Mouse (Mus musculus) MEL (cell line): ENCODE results near the gene Phf12. TPM values are rescaled to one million over a fixed set of nuclear protein-coding genes. Genes with fewer than 3 reads are reported as not detected.

Experiments
- DNase-seq: peaks from one replicate; pipeline ENCODE4 v3.0.0; 2011; ENCODE audit warnings: low read depth, low spot score
- H3K27ac ChIP-seq: 2 replicates; pipeline ENCODE4 v1.5.1; 2012; ENCODE audit warnings: low read depth, mild to moderate bottlenecking, control low read depth, low read length, moderate library complexity; ENCODE audit not compliant: control insufficient read depth
- H3K27me3 ChIP-seq, 2 experiments: fragments of 150-350 bp in 1 of 2; sonication (generic) in 1 of 2; 2 replicates each; pipeline ENCODE4 v1.6.1; 2012; ENCODE audit warnings: low read length in 2 of 2, mild to moderate bottlenecking in 2 of 2, improper control_type of control experiment in 1 of 2, moderate library complexity in 1 of 2; ENCODE audit not compliant: insufficient read depth in 2 of 2, control insufficient read depth in 1 of 2
- H3K36me3 ChIP-seq, 2 experiments: 2 replicates each; pipeline ENCODE4 v1.6.1; 2012 to 2014; ENCODE audit warnings: low read length in 2 of 2, improper control_type of control experiment in 1 of 2, inconsistent platforms in 1 of 2, mild to moderate bottlenecking in 1 of 2; ENCODE audit not compliant: insufficient read depth in 2 of 2, control insufficient read depth in 1 of 2
- H3K4me1 ChIP-seq, 2 experiments: fragments of 150-350 bp in 1 of 2; sonication (generic) in 1 of 2; 2 replicates each; pipeline ENCODE4 v1.6.1; 2012; ENCODE audit warnings: low read length in 2 of 2, improper control_type of control experiment in 1 of 2, mild to moderate bottlenecking in 1 of 2; ENCODE audit not compliant: insufficient read depth in 2 of 2, control insufficient read depth in 1 of 2
- H3K4me3 ChIP-seq, 2 experiments: fragments of 150-350 bp in 1 of 2; sonication (generic) in 1 of 2; 2 replicates each; pipeline ENCODE4 v1.5.1; 2012; ENCODE audit warnings: low read depth in 2 of 2, low read length in 2 of 2, mild to moderate bottlenecking in 2 of 2, moderate library complexity in 2 of 2, control low read depth in 1 of 2, improper control_type of control experiment in 1 of 2; ENCODE audit not compliant: control insufficient read depth in 1 of 2, insufficient read depth in 1 of 2
- H3K79me2 ChIP-seq: 2 replicates; pipeline ENCODE4 v1.6.1; 2012; ENCODE audit warnings: mild to moderate bottlenecking, low read length, moderate library complexity; ENCODE audit not compliant: control insufficient read depth, poor library complexity, insufficient read depth
- H3K9ac ChIP-seq: 2 replicates; pipeline ENCODE4 v1.6.1; 2012; ENCODE audit warnings: low read depth, mild to moderate bottlenecking, control low read depth, low read length, moderate library complexity; ENCODE audit not compliant: control insufficient read depth, poor library complexity, severe bottlenecking
- H3K9me3 ChIP-seq: fragments of 150-350 bp; sonication (generic); replicated peaks from 2 replicates; pipeline ENCODE4 v1.6.1; 2012; ENCODE audit warnings: mild to moderate bottlenecking, low read length, improper control_type of control experiment, moderate library complexity; ENCODE audit not compliant: insufficient read depth
- CHD1 ChIP-seq: IDR thresholded peaks from 2 replicates; pipeline ENCODE4 v1.6.1; 2012; ENCODE audit warnings: low read depth, mild to moderate bottlenecking, inconsistent platforms, low read length, improper control_type of control experiment
- CHD2 ChIP-seq: IDR thresholded peaks from 2 replicates; pipeline ENCODE4 v1.6.1; 2011; ENCODE audit warnings: low read length, improper control_type of control experiment
- CTCF ChIP-seq, 3 experiments: IDR thresholded peaks in 2 of 3; conservative IDR thresholded peaks in 1 of 3; 2 replicates each; pipeline ENCODE4 v1.5.1; 2011 to 2012; ENCODE audit warnings: low read length in 3 of 3, low read depth in 2 of 3, mild to moderate bottlenecking in 2 of 3, improper control_type of control experiment in 1 of 3, inconsistent platforms in 1 of 3, mixed read lengths in 1 of 3, moderate library complexity in 1 of 3; ENCODE audit not compliant: control insufficient read depth in 1 of 3, insufficient read depth in 1 of 3, poor library complexity in 1 of 3, severe bottlenecking in 1 of 3
- E2F4 ChIP-seq: IDR thresholded peaks from 2 replicates; pipeline ENCODE4 v1.6.1; 2011; ENCODE audit warnings: low read depth, low read length, improper control_type of control experiment, borderline replicate concordance
- ELF1 ChIP-seq: IDR thresholded peaks from 2 replicates; pipeline ENCODE4 v1.6.1; 2014; ENCODE audit warnings: low read depth, mild to moderate bottlenecking, inconsistent platforms, low read length, improper control_type of control experiment, moderate library complexity
- ETS1 ChIP-seq: IDR thresholded peaks from 2 replicates; pipeline ENCODE4 v1.6.1; 2012; ENCODE audit warnings: low read depth, mild to moderate bottlenecking, inconsistent platforms, low read length, improper control_type of control experiment, moderate library complexity
- GABPA ChIP-seq: IDR thresholded peaks from 2 replicates; pipeline ENCODE4 v1.6.1; 2012; ENCODE audit warnings: low read depth, mild to moderate bottlenecking, inconsistent platforms, low read length, improper control_type of control experiment, moderate library complexity
- GATA1 ChIP-seq: IDR thresholded peaks from 2 replicates; pipeline ENCODE4 v1.6.1; 2011; ENCODE audit warnings: low read depth, low read length, improper control_type of control experiment
- JUND ChIP-seq: IDR thresholded peaks from 2 replicates; pipeline ENCODE4 v1.6.1; 2011; ENCODE audit warnings: low read depth, mild to moderate bottlenecking, improper control_type of control experiment, low read length
- MAFK ChIP-seq: IDR thresholded peaks from 2 replicates; pipeline ENCODE4 v1.6.1; 2011; ENCODE audit warnings: low read depth, mild to moderate bottlenecking, low read length, improper control_type of control experiment, borderline replicate concordance
- MAZ ChIP-seq: IDR thresholded peaks from 2 replicates; pipeline ENCODE4 v1.6.1; 2012; ENCODE audit warnings: low read depth, mild to moderate bottlenecking, inconsistent platforms, low read length, improper control_type of control experiment
- MEF2A ChIP-seq: IDR thresholded peaks from 2 replicates; pipeline ENCODE4 v1.6.1; 2014; ENCODE audit warnings: low read depth, mild to moderate bottlenecking, inconsistent platforms, low read length, improper control_type of control experiment; ENCODE audit not compliant: poor library complexity, insufficient replicate concordance, severe bottlenecking; ENCODE audit errors: extremely low read depth
- MXI1 ChIP-seq: IDR thresholded peaks from 2 replicates; pipeline ENCODE4 v1.6.1; 2011; ENCODE audit warnings: mild to moderate bottlenecking, low read depth, low read length, improper control_type of control experiment
- MYB ChIP-seq: IDR thresholded peaks from 2 replicates; pipeline ENCODE4 v1.6.1; 2011; ENCODE audit warnings: mild to moderate bottlenecking, low read depth, low read length, improper control_type of control experiment
- NRF1 ChIP-seq: IDR thresholded peaks from 2 replicates; pipeline ENCODE4 v1.6.1; 2014; ENCODE audit warnings: low read depth, mild to moderate bottlenecking, inconsistent platforms, low read length, improper control_type of control experiment, moderate library complexity; ENCODE audit not compliant: poor library complexity, insufficient read depth, severe bottlenecking
- POLR2A ChIP-seq, 2 experiments: IDR thresholded peaks; 2 replicates each; pipeline ENCODE4 v1.6.1; 2011 to 2012; ENCODE audit warnings: low read length in 2 of 2, mild to moderate bottlenecking in 2 of 2, control low read depth in 1 of 2, improper control_type of control experiment in 1 of 2, low read depth in 1 of 2, moderate library complexity in 1 of 2; ENCODE audit not compliant: control insufficient read depth in 1 of 2, insufficient read depth in 1 of 2, poor library complexity in 1 of 2
- POLR2AphosphoS2 ChIP-seq: IDR thresholded peaks from 2 replicates; pipeline ENCODE4 v1.6.1; 2011; ENCODE audit warnings: low read length, improper control_type of control experiment
- POLR2AphosphoS5 ChIP-seq: IDR thresholded peaks from 2 replicates; pipeline ENCODE4 v1.6.1; 2012; ENCODE audit warnings: low read depth, borderline replicate concordance, mild to moderate bottlenecking, inconsistent platforms, low read length, moderate library complexity, mixed read lengths
- RAD21 ChIP-seq: IDR thresholded peaks from 2 replicates; pipeline ENCODE4 v1.6.1; 2011; ENCODE audit warnings: mild to moderate bottlenecking, low read depth, low read length, improper control_type of control experiment
- RCOR1 ChIP-seq: IDR thresholded peaks from 2 replicates; pipeline ENCODE4 v1.6.1; 2012; ENCODE audit warnings: low read depth, mild to moderate bottlenecking, inconsistent platforms, low read length, improper control_type of control experiment
- SIN3A ChIP-seq: IDR thresholded peaks from 2 replicates; pipeline ENCODE4 v1.6.1; 2012; ENCODE audit warnings: low read length, improper control_type of control experiment, inconsistent platforms
- SMC3 ChIP-seq: IDR thresholded peaks from 2 replicates; pipeline ENCODE4 v1.6.1; 2011; ENCODE audit warnings: low read depth, low read length, improper control_type of control experiment
- USF1 ChIP-seq: IDR thresholded peaks from 2 replicates; pipeline ENCODE4 v1.6.1; 2014; ENCODE audit warnings: low read depth, mild to moderate bottlenecking, inconsistent platforms, low read length, improper control_type of control experiment, moderate library complexity
- USF2 ChIP-seq, 2 experiments: IDR thresholded peaks; 2 replicates each; pipeline ENCODE4 v1.6.1; 2011 to 2012; ENCODE audit warnings: improper control_type of control experiment in 2 of 2, low read length in 2 of 2, borderline replicate concordance in 1 of 2, inconsistent platforms in 1 of 2, low read depth in 1 of 2, mild to moderate bottlenecking in 1 of 2; ENCODE audit not compliant: insufficient read depth in 1 of 2
- ZC3H11A ChIP-seq: IDR thresholded peaks from 2 replicates; pipeline ENCODE4 v1.6.1; 2012; ENCODE audit warnings: low read depth, mild to moderate bottlenecking, inconsistent platforms, low read length, improper control_type of control experiment
- ZKSCAN1 ChIP-seq: IDR thresholded peaks from 2 replicates; pipeline ENCODE4 v1.6.1; 2012; ENCODE audit warnings: low read depth, mild to moderate bottlenecking, inconsistent platforms, low read length, improper control_type of control experiment, moderate library complexity
- ZMIZ1 ChIP-seq: IDR thresholded peaks from 2 replicates; pipeline ENCODE4 v1.6.1; 2012; ENCODE audit warnings: low read depth, mild to moderate bottlenecking, inconsistent platforms, low read length, improper control_type of control experiment, moderate library complexity
- ZNF384 ChIP-seq: IDR thresholded peaks from 2 replicates; pipeline ENCODE4 v1.6.1; 2012; ENCODE audit warnings: low read depth, mild to moderate bottlenecking, inconsistent platforms, low read length, improper control_type of control experiment
- polyA plus RNA-seq, 2 experiments: library from polyadenylated mRNA; stranded (reverse) in 1 of 2; unstranded in 1 of 2; fragments of >175 nt in 1 of 2; fragments of >200 nt in 1 of 2; gene quantifications; 2 replicates each; pipeline versions ENCODE4 v1.2.1 to v1.2.4; 2012; ENCODE audit warnings: low replicate concordance in 2 of 2, low read depth in 1 of 2; ENCODE audit not compliant: insufficient read length in 2 of 2, insufficient read depth in 1 of 2, missing spikeins in 1 of 2
- total RNA-seq: library from RNA; depleted of rRNA; stranded (reverse); fragments of 300-350 nt; gene quantifications from 2 replicates; pipeline ENCODE4 v1.2.3, GENCODE M21; 2012

The Phf12 gene
- total and polyA plus RNA-seq, 3 experiments = 20.7 to 56.9 (median 43.8) TPM

DNA sequence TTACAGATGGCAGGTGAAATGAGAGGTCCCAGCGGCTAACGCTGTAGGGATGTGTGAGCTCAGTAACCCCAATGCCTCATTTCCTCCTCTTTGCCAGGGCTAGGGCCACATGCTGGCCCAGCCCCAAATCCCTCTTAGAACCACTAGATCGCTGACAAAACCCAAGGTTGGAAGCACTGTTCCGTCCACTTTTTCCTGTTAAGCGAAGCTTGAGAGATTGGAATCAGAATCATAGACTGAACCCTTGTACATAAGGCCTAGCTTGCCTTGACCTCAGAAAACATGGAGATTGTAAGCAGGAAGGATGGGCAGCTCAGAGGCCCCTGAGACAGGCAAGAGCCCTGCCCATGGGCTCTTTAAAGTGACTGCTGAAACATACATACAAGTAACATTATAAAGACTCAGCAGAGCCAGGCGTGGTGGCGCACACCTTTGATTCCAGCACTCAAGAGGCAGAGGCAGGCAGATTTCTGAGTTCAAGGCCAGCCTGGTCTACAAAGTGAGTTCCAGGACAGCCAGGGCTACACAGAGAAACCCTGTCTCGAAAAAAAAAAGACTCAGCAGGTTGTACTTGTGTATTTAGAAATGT is 3.2 kb upstream of the Phf12 start:
- Histone ChIP-seq H3K4me1 (peaks cover 0 to 6% of the 10 kb centered on the region in 2 experiments; a peak in 2 of 4 replicates), H3K9ac (no peak overlapping the region), H3K27ac (no peak overlapping the region), H3K27me3 (peaks cover 0 to 8% of the 10 kb centered on the region in 2 experiments; a peak in 2 of 4 replicates), H3K9me3 (no peaks in the 10 kb centered on the region), H3K36me3 (no peaks in the 10 kb centered on the region), H3K4me3 (no peak overlapping the region), H3K79me2 (peaks cover 19% of the 10 kb centered on the region)
- TF ChIP-seq SIN3A (no peak), ELF1 (no peak), JUND (no peak), USF1 (no peak), GATA1 (no peak), RAD21 (no peak)
- DNase-seq = no peak

DNA sequence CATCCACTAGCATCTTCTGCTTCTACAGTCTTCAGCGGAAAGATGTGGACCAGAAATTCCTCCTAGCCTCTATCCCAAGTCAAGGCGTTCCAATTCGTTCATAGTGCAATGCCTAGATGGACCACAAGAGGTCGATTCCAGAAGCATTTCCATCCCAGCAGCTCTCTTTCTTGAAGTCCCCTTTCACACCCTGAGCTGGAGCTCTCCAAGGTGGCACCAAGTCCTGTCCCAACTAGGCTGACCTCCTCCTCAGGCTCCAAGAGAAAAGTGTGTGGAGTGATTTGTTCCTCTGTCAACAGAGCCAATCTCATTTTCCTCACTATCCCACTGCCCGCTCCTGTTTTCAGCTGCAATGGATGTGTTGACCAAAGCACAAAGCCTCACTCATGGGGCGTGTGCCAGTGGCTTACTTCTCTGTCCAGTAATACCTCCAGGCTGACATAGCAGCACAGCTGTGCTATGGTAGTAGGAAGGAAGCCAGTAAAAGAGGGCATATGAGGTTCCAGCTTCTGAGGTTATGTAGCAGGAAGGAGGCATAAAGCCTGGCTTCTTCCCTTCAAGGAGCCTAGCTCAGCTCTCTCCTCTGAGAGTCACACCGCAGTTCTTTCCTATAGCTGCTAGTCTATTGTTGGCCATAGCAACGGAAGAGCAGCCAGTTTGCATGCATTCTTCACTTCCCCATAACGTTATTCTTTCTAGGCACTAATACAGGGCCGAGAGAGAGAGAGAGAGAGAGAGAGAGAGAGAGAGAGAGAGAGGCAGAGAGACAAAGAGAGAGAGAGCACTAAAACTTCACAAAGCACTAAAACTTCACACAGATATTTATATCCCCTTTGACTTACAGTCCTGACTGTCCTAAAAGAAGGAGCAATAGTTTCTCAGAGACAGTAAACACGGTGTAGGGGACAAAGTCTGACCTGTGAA is 2.0 kb upstream of the Phf12 start:
- peak overlapping the region; percentile 36 to 64 for H3K4me3 ChIP-seq
- peak; percentile 93 for DNase-seq
- H3K27me3 ChIP-seq = peaks cover 0 to 6% of the 10 kb centered on the region in 2 experiments; a peak in 2 of 4 replicates
- peak overlapping the region; percentile 64 for H3K9ac ChIP-seq
- H3K27ac ChIP-seq = peak overlapping the region; percentile 64
- H3K36me3 ChIP-seq = peaks cover 0 to 7% of the 10 kb centered on the region in 2 experiments; a peak in 2 of 4 replicates
- peaks cover 0 to 13% of the 10 kb centered on the region in 2 experiments; a peak in 2 of 4 replicates for H3K4me1 ChIP-seq
- no peaks in the 10 kb centered on the region for H3K9me3 ChIP-seq
- peaks cover 31% of the 10 kb centered on the region for H3K79me2 ChIP-seq
- TF ChIP-seq MAZ (no peak), ZC3H11A (no peak), POLR2AphosphoS5 (no peak), NRF1 (no peak), ZMIZ1 (no peak), MEF2A (no peak), POLR2A (IDR thresholded peaks at IDR 0.05; ENCODE audit: control insufficient read depth in 1 of 2, insufficient read depth in 1 of 2, low read depth in 1 of 2, low read length in 2 of 2, poor library complexity in 1 of 2) (no peak), E2F4 (no peak), CHD2 (no peak), GATA1 (no peak), ETS1 (no peak), CTCF (IDR thresholded peaks at IDR 0.05 in 2 of 3, conservative IDR thresholded peaks at IDR 0.05 in 1 of 3; ENCODE audit: control insufficient read depth in 1 of 3, insufficient read depth in 1 of 3, low read depth in 2 of 3, low read length in 3 of 3, poor library complexity in 1 of 3, severe bottlenecking in 1 of 3) (peak; percentile 32 to 86 (median 79)), SIN3A (peak; percentile 99), GABPA (no peak), ZKSCAN1 (no peak), RCOR1 (no peak), USF2 (IDR thresholded peaks at IDR 0.05; ENCODE audit: borderline replicate concordance in 1 of 2, insufficient read depth in 1 of 2, low read depth in 1 of 2, low read length in 2 of 2) (no peak), POLR2AphosphoS2 (no peak), SMC3 (peak; percentile 79), MYB (no peak), MAFK (no peak), MXI1 (peak; percentile 95), USF1 (no peak), CHD1 (no peak), ZNF384 (no peak), RAD21 (no peak)
